Mouse (Mus musculus) kidney, adult 2 months (tissue): ENCODE results near the gene Acap1.

Experiments
- CTCF ChIP-seq: fragments of 200-500 bp; conservative IDR thresholded peaks from 2 replicates; pipeline ENCODE4 v1.5.1; 2011; ENCODE audit warnings: low read depth, mild to moderate bottlenecking, control low read depth, low read length, moderate library complexity, mixed read lengths; ENCODE audit not compliant: insufficient read depth, insufficient read length
- POLR2A ChIP-seq: fragments of 200-500 bp; IDR thresholded peaks from one replicate; pipeline ENCODE4 v1.6.1; 2011; ENCODE audit warnings: low read depth, low read length, control low read depth

DNA sequence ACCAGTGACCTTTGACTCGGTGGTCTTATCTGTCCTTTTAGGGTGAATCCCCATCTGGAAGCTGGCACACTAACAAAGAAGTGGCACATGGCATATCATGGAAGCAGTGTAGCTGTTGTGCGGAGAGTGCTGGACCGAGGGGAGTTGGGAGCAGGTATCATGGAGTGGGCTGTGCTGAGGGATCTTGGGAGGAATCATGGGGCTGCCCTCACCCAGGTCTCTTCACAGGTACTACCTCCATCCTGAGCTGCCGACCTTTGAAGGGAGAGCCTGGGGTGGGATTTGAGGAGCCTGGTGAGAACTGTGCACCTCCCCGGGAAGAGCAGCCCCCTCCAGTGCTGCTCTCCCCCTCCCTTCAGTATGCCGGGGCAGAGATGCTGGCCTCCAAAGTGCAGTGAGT, 16.4 kb upstream of the Acap1 start:
- TF ChIP-seq POLR2A (no peak), CTCF (no peak)
